Mouse (Mus musculus) urinary bladder, adult 2 months (tissue): ENCODE measurements at regions not wholly inside any gene's neighbourhood (a gene's known extent, or its start where the extent isn't known, plus 50 kb on each side); places are given as distances from the start of the nearest gene placed in this dataset.

ENCODE experiments used
- DNase-seq: peaks from one replicate; pipeline ENCODE4 v3.0.0; 2022; ENCODE audit warnings: low spot score

DNA sequence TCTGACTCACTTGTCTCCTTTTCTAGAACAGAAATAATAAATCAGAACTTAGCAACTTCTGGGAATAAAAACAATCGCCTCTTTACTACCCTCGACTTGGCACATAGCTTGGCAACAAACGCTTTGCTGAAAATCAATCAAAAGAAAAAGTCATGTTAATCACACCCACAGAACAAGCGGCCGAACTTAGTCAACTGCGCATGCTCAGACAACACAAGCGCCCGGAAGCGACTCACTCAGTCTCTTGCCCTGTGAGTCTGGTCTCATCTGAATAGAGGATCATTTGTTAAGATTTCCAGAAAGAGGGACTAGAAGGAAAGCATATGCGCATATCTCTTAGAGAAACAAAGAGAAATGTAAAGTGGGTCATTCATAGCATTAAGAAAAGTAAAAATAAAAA lies 375.8 kb downstream of the Gpd2 start:
- no peak for DNase-seq

DNA sequence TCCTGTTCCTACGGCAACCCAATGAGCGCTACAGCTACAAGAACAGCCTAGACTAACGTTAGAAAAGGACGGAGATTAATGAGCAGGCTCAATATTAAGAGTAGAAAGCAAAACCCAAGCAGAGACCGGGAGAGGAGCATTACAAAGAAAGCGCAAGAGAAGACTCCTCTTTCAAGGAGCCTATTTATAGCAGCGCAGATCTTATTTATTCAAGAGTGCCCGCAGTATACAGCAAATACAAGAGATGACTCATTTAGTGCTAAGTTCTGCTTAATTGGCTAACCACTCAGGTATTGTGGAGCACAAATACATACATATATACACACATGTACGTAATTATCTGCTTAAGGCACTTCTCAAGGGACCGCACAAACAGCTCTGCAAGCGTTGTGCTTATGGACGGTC lies 377.2 kb downstream of the Gpd2 start:
- DNase-seq: no peak

DNA sequence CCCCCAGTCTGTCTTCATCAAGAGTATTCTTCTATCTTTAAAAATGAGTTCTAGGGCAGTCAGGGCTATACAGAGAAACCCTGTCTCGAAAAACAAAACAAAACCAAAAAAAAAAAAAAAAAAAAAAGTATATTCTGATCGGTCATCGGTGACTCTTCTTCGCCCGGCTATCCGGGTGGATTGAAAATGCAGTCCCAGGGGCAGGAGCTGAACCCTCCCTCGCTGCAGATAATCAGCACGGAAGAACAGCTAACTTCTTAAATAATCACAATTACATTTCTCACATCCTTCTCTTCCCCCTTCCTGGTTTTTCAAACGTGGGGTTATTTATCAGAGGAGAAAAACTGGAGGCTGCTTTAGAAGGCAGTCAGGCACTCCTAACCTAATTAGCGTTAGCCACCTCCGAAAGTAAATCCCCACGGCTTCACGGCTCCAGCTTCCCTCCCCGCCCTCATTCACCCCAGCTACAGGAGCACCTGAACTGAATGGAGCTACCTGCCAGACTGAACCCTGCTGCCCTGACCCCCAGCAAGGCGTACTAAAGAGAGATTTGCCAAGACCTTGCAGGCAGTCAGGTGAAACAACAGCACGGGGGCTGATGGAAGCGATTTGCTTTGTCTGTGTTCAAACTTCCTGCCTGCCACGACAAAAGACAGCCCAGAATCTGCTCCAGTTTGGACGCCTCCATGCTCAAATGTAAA lies 379.2 kb downstream of the Gpd2 start:
- no peak for DNase-seq

DNA sequence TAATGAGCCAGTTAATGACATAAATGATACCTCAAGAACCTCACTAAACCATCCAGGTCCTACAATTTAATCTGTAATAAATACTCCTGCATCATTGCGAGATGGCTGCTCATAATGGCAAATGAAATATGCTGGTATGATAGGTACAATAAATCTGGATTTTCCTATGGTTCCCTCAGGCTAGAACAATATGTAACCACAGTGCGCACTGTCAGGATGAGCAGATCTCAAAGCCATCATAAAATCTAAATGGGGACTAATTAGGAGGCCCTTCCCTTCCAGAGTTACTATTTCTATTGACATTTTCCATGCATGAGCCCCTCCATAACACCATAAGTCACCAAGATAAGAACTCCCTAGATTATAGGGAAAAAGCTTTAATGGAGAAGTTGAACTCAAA lies 379.8 kb downstream of the Gpd2 start:
- DNase-seq: no peak

DNA sequence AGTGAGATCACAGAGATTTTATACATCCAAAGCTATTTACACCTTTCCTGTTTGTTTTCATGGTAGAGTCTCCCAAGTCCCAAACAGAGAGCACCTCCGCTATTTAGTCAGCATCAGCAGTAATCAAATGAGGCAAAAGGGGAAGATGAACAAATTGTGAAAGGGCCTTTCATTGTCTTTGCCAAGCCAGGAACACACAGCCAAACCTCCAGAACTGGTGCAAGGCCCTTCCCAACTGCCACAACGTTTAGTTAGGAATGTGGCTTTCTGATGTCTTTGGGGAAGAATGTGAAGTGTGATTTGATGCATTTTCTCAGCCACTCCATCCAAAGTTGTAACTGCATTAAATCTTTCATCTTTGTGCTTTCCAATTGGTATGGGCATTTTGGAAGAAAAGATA lies 353.6 kb upstream of the Galnt5 start:
- no peak for DNase-seq

DNA sequence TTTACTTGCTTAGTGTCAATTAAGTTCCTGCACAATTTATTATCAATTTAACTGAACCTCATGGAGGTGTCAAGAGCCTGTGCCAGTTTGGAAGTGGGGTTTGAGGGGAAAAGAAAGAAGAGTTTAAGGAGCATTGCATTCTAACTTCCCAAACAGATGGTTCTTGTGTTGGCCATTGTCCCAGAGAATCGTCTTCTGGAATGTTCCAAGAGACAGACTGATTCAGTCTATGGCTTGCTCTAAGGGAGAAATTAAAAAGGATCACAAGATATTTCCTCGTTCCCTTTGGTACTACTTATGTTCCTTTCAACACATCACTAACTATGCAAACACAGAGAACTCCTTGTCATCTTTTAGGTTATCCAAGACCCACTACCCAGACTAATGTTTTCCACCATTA lies 353.1 kb upstream of the Galnt5 start:
- no peak for DNase-seq

DNA sequence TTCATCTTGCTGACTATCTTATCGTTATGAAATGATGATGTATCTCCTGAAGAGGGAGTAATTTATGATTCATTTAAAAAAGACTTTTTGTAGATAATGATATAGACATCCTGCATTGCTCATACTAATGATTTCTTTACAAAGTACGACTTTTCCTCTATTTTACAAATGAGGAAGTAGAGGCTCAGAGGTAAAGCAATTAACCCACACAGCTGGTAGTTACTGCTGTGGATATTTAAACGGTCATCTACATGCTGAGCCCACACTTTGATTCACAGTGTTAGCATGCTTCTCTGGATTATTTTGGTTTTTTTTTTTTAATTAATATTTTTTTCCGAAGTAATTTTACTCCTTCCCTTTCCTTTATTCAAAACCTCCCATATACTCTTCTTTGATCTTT lies 348.7 kb upstream of the Galnt5 start:
- no peak for DNase-seq

DNA sequence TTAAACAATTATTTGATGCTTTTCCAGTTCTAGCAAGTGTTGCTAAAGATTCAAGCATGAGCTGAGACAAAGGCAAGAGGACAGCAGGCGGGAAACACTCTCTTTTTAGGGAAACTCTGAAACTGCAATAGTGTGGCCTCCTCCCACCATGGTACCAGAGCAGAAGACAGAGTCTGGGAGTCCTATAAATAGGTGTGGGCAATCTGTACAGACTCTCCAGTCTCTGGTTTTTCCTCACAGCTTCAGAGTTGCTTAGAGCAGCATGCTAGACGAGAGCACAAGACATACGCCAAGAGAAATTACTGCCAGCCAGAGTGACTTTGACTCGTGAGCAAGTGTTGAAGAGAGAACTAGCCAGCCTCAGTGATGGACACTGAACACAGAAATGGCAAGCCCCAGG lies 340.3 kb upstream of the Galnt5 start:
- no peak for DNase-seq

DNA sequence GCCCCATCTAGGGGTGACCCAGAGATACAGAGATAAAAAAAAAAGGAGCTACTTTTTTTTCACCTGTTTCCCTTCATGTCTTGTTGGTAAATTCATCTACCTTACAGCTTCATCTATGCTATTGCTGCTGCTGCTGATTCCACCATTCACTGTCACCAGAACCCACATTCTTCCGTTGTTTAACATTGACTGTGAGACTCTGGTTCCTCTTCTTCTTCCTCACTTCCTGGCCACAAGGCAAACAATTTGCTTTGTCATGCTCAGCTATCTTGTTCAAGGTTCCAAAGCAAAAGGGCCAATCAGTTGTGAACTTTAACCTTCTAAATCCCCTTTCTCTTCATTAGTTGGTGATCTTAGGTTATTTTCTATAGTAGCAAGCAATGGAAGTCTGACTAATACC lies 335.8 kb upstream of the Galnt5 start:
- no peak for DNase-seq

DNA sequence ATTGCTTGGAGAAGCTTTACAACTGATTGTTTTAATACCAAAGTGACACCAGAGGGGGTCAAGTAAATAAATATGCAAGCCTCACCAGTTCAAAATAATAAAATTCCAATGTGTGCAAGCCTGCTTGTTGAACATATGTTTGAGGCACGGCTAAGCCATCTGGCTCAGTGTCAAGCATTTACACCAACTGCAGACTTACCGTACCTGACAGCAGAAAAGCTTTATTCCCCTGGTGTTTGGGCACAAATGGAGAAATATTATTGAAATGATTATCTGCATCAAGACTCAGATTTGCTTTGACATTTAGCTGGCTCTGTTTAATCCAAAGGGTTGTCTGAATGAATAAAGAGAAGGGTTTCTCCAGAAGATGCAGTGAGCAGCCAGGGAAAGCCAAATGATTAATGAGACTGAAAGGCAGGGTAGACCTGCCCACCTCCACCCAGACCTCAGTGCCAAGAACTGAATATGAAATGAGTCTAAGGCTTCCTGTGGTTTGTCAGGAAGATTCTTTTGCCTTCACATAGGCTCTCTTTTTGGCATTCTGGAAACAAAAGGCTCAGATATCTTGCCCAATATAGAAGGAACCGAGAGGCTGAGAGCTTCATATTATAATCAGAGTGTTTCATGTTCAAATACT lies 325.6 kb upstream of the Galnt5 start:
- no peak for DNase-seq

DNA sequence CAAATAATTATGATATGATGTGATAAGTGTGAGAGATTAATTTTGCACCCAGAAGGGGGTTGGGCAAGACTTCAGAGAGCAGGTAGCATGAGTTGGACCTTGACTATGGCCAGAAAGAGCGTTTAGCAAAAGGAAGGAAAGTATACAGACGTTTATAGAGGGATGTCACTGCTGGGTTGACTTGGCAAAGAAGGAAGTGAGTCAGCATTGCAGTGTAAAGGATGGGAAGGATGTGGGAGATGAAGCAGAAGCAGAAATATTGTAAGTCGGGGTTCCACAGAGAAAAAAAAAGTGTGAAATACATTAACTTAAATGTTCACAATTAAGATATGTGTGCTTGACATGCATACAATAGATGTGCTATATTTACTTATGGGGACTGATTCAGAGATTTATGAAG lies 307.8 kb upstream of the Galnt5 start:
- DNase-seq: no peak

DNA sequence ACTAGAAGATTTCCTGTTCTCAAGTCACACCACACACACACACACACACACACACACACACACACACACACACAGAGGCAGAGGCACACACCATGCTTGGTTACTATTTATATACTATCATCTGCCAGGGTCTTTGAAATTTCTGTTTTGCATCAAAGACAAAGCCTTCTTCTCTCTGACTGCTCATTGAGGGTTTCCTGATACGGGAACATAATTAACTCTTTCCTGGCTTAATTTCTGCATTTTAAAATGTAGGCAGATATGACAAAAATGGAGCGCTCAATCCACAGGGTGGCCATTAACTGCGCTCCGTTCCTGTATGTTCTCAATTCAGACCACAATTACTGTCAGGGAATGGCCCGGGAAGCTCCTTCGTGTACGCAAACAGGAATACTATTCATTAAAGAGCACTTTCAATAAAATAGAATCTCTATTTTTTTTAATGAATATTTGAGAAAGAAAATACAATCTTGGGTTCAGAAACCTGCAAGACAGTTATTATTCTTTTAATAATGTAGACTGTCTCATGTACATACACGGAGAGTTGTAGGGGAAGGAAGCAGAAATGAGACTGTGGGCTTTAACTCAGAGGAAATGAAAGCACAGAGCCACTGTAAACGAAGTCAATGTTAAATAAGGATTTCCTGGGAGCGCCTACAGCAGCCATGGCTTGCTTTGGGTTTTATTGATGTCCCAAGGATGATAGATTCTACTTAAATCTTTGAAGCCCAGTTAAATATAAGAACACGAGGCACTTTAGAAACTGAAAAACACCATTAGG lies 300.5 kb upstream of the Galnt5 start:
- no peak for DNase-seq

DNA sequence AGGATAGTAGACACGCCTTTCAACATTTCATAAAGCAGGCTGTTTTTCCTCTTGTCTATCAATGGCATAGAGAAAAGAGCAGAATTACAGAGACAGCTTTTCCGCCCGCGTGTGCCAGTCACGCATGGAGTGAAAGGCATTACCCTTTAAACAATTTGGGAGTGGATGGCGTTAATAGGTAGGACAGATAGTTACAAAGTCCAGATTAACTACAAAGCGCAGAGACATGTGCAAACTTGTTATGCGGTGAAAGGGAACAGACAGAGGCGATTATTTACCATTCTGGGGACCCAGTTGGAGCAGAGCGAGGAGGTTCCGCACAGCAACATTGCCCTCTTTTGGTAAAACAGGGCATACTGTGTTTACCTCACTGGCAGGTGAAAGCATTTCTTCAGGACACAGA lies 299.0 kb upstream of the Galnt5 start:
- DNase-seq: no peak

DNA sequence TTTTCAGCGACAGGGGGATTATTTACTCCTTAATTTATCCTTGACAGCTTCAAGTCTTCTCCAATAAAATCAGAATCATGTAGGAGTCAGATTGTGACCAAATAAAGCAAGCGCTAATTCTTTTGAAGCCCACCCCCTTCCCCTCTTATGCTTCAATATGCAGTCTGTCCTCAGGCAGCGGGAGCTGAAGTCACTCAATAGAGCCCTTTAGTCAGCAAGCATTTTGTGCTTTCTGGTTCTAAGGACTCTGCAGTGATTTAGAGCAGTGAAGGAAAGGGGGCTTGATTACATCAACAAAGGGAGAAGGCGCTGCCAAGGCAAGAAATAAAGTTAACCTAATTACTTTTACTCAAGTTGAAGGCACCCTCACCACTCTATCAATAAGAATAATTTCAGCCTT lies 298.5 kb upstream of the Galnt5 start:
- DNase-seq: no peak

DNA sequence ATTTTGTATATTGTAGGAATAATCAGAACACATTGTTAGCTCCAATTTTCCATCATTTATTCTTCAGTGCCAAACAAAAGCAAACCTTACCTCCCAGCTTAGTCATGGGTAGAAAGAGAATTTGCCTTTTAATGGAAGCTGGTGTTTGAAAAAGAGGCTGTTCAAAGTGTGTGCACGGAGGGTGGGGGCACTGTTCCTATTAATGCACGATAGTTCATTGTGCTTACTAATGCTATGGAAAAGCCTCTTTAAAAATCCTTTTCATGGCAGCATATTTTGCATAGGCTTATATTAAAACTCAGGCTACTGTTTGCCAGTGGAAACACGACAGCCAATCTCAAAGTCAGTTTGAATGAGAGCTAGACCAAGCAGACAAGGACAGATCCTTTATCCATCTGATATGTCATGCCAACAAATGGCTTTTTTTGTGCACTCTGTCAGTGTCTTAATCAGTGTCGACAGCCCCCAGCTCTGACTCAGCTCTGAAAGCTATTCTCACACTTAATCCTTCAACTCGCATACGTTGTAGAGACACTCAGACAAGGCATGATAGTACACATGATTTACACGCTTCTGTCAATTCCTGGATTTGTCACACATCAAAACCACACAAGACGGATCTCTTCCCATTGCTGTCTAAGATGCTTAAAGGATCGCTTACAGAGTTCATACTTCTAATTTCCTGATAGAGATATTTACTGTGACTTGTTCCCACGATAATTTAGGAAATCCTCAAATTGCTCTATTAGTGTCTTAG lies 280.8 kb upstream of the Galnt5 start:
- no peak for DNase-seq
